Mouse (Mus musculus) heart, adult 2 months (tissue): ENCODE results near the gene Gbgt1. TPM values are rescaled to one million over a fixed set of nuclear protein-coding genes. Genes with fewer than 3 reads are reported as not detected.
"Not testable (repeated sequence)": the region's sequence is repeated elsewhere in the genome, so short reads cannot be mapped to it uniquely, and the experiment has no call there.

Experiments
- DNase-seq, 2 experiments: peaks; one replicate each; pipeline ENCODE4 v3.0.0; 2021
- H3K27ac ChIP-seq: fragments of 200-600 bp; 2 replicates; pipeline ENCODE4 v1.8.1; 2022
- H3K27me3 ChIP-seq: fragments of 200-500 bp; 2 replicates; pipeline ENCODE4 v1.6.1; 2012; ENCODE audit warnings: mild to moderate bottlenecking, low read length, inconsistent platforms, mixed read lengths; ENCODE audit not compliant: control insufficient read depth, insufficient read depth
- H3K36me3 ChIP-seq: fragments of 200-500 bp; 2 replicates; pipeline ENCODE4 v1.6.1; 2012; ENCODE audit warnings: low read length, inconsistent platforms; ENCODE audit not compliant: control insufficient read depth, insufficient read depth
- H3K4me1 ChIP-seq: fragments of 200-500 bp; 2 replicates; pipeline ENCODE4 v1.6.1; 2011; ENCODE audit warnings: low read length; ENCODE audit not compliant: control insufficient read depth, insufficient read depth
- H3K4me3 ChIP-seq: fragments of 200-600 bp; 2 replicates; pipeline ENCODE4 v1.8.1; 2022
- H3K79me2 ChIP-seq: fragments of 200-500 bp; replicated peaks from 2 replicates; pipeline ENCODE4 v1.6.1; 2012; ENCODE audit warnings: mild to moderate bottlenecking, inconsistent platforms, low read length, moderate library complexity, mixed read lengths; ENCODE audit not compliant: control insufficient read depth, insufficient read depth
- H3K9ac ChIP-seq: fragments of 200-500 bp; 2 replicates; pipeline ENCODE4 v1.6.1; 2012; ENCODE audit warnings: low read depth, mild to moderate bottlenecking, control low read depth, inconsistent platforms, low read length, mixed read lengths
- CTCF ChIP-seq: fragments of 200-600 bp; IDR thresholded peaks from 2 replicates; pipeline ENCODE4 v1.8.1; 2022; ENCODE audit warnings: antibody characterized with exemption, mild to moderate bottlenecking, moderate library complexity
- EP300 ChIP-seq: fragments of 200-500 bp; IDR thresholded peaks from 2 replicates; pipeline ENCODE4 v1.6.1; 2011; ENCODE audit warnings: low read depth, low read length, control low read depth; ENCODE audit not compliant: insufficient read depth
- POLR2A ChIP-seq: fragments of 200-500 bp; IDR thresholded peaks from 2 replicates; pipeline ENCODE4 v1.6.1; 2011; ENCODE audit warnings: mild to moderate bottlenecking, low read depth, low read length, control low read depth; ENCODE audit not compliant: insufficient read depth
- WGBS: fragments of 180-500 bp; shearing (Covaris S2); methylation state at CpG from one replicate; pipeline ENCODE4 v1.1.7; 2018; 5-methylcytosine and 5-hydroxymethylcytosine counted together
- intact Hi-C: fragments of 180-260 bp; cut with DNase I; formaldehyde crosslinking; loops from one replicate; pipeline ENCODE4 v1.15.1; 2025
- polyA plus RNA-seq: library from polyadenylated mRNA; depleted of rRNA; stranded (reverse); fragments of >200 nt; gene quantifications from 2 replicates; pipeline ENCODE4 v1.2.3, GENCODE M21; 2012
- total RNA-seq, 2 experiments: library from RNA; stranded (reverse); gene quantifications; 2 replicates each; pipeline ENCODE4 v1.2.3; 2021

The Gbgt1 gene
- total and polyA plus RNA-seq, 3 experiments, result 1.3 to 2.1 (median 1.8) TPM

GRCm38 (mm10) chr2:28470591-28470990, 26.1 kb upstream of the Gbgt1 start:
- intact Hi-C loops, result no loop called here
- TF ChIP-seq EP300 (no peak), POLR2A (no peak), CTCF (no peak)
- Histone ChIP-seq H3K79me2 (no peaks in the 10 kb centered on the region), H3K27me3 (no peaks in the 10 kb centered on the region), H3K4me3 (no peak overlapping the region), H3K4me1 (peaks cover 5% of the 10 kb centered on the region), H3K9ac (no peak overlapping the region), H3K36me3 (no peaks in the 10 kb centered on the region), H3K27ac (no peak overlapping the region)
- 89% methylated on average over 2 of the region's 2 CpGs for WGBS
- DNase-seq, result peak in 1 of 2 experiments; percentile 8

DNA sequence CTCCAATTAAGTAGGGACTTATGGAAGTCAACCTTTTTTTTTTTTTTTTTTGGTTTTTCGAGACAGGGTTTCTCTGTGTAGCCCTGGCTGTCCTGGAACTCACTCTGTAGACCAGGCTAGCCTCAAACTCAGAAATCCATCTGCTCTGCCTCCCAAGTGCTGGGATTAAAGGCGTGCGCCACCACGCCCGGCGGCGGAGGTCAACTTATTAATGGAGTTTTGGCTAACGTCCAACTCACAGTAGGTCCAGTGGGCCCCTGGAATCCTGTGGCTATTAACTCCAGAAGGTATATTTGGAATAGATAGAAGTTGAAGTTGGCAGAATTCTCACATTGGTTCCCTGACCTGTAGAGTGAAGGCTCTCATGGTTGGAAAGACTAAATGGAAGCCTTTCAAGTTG, 24.7 kb upstream of the Gbgt1 start:
- H3K4me3 ChIP-seq, H3K27ac ChIP-seq, H3K79me2 ChIP-seq, intact Hi-C loops, H3K36me3 ChIP-seq, H3K27me3 ChIP-seq, H3K9ac ChIP-seq, H3K4me1 ChIP-seq: not testable (repeated sequence)
- peak in 1 of 2 experiments; percentile 7 for DNase-seq
- 92% methylated on average over 8 of the region's 8 CpGs for WGBS

- 87% methylated on average over 5 of the region's 5 CpGs for WGBS
- intact Hi-C loops, H3K4me3 ChIP-seq, H3K79me2 ChIP-seq, H3K36me3 ChIP-seq, H3K9ac ChIP-seq, H3K4me1 ChIP-seq, H3K27ac ChIP-seq, H3K27me3 ChIP-seq, DNase-seq: not testable (repeated sequence)
Observed at GRCm38 (mm10) chr2:28477993-28478392, 18.7 kb upstream of the Gbgt1 start.

- Histone ChIP-seq H3K4me3 (no peak overlapping the region), H3K9ac (no peak overlapping the region), H3K27ac (no peak overlapping the region), H3K79me2 (no peaks in the 10 kb centered on the region), H3K27me3 (no peaks in the 10 kb centered on the region), H3K4me1 (no peaks in the 10 kb centered on the region), H3K36me3 (no peaks in the 10 kb centered on the region)
- DNase-seq, result peak in 1 of 2 experiments; percentile 15
- 71% methylated on average over 20 of the region's 20 CpGs for WGBS
- TF ChIP-seq POLR2A (no peak), EP300 (no peak), CTCF (no peak)
- intact Hi-C loops, result no loop called here
Observed at GRCm38 (mm10) chr2:28479208-28480204, 17.2 kb upstream of the Gbgt1 start.

GRCm38 (mm10) chr2:28483861-28484260, 12.8 kb upstream of the Gbgt1 start:
- no peak overlapping the region for H3K27ac ChIP-seq
- peak in 1 of 2 experiments; percentile 3 for DNase-seq
- no peaks in the 10 kb centered on the region for H3K79me2 ChIP-seq
- no peak for TF ChIP-seq POLR2A
- TF ChIP-seq CTCF, result no peak
- TF ChIP-seq EP300, result no peak
- no peaks in the 10 kb centered on the region for H3K27me3 ChIP-seq
- no peak overlapping the region for H3K4me3 ChIP-seq
- 63% methylated on average over 2 of the region's 2 CpGs for WGBS
- intact Hi-C loops, result no loop called here
- no peak overlapping the region for H3K9ac ChIP-seq
- H3K36me3 ChIP-seq, result no peaks in the 10 kb centered on the region
- H3K4me1 ChIP-seq, result no peaks in the 10 kb centered on the region

DNA sequence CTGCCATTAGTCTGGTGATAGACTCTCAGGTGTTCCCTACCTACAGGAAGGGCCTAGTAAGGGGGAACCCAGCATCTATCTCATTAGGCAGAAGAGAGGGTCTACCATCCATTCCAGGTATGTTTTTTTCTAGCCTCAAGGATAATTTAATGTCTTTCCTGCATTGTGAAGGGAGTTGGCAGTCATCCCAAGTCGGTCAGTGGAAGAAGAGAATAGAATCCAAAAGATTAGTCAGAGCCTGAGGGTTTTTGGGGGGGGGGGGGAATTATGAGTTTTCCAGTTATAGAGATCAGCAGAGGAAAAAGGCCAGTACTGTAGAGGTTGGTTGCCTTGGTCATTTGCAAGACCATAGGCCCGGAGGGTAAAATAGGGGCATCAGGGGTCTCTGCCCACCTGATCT, 2.2 kb upstream of the Gbgt1 start:
- Histone ChIP-seq H3K36me3 (no peaks in the 10 kb centered on the region), H3K27ac (no peak overlapping the region), H3K9ac (no peak overlapping the region), H3K4me1 (no peaks in the 10 kb centered on the region), H3K27me3 (no peaks in the 10 kb centered on the region), H3K4me3 (no peak overlapping the region), H3K79me2 (no peaks in the 10 kb centered on the region)
- intact Hi-C loops, result no loop called here
- DNase-seq, result no peak
- TF ChIP-seq CTCF (no peak), POLR2A (no peak), EP300 (no peak)
- 56% methylated on average over 2 of the region's 2 CpGs for WGBS
